Mouse (Mus musculus): ENCODE measurements around the gene Bmpr2.

Gene Bmpr2

DNA sequence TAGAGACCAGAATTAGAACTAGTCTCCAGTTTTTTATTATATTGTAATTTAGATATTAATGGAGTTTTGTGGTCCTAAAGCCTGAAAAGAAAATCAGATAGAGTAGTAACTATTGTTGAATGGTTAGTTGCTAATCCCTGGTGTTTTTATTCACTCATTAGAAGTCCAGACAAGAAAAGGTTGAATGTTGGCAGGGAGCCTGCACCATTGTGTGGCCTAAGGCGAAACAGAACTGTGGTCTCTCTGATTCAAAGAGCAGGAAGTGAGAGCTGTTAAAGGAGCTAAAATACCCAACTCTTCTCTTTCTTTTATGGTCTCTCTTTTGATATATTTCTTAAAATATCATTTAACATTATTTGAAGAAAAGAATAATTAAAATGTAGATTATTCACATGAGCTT is 32.1 kb downstream of the Bmpr2 start:
- DNase-seq (ENCODE audit: extremely low read depth, low read depth, low spot score), result no peak

DNA sequence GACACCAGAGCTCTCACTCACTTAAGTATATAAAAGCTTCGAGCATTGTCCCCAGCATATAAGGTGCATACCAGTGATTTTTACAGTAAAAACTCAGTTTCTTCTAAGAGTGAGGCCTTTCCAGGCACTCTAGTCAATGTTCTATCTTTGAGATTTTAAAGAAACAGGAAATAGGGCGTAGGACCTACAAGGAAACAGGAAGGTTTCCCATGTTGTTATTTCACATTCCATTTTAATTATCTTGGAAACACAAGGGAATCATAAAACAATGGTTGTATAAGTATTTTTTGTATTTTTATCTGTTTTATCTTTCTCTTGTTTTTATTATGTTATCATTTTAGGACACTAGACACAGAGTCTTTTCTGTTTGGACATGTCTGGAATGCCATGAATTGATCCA is 34.7 kb downstream of the Bmpr2 start:
- DNase-seq (ENCODE audit: extremely low read depth, low read depth, low spot score), result no peak

DNA sequence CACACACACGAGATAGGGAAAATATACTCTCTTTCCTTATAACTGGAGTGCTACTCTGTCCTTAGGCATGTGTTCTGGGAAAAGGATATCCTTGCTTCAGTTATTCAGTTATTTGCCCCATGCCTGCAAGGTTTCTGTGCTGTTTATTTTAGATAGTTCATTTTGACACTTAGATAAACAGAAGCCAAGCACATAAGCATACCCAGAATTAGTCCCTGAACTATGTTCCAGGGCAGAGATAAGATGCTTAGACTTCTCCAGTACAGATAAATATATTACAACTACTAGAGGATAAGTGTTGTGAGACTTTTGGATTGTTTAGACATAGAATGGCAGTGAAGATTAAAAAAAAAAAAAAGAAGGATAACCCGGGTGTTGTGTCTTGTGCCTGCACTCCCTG is 41.2 kb downstream of the Bmpr2 start:
- DNase-seq (ENCODE audit: extremely low read depth, low read depth, low spot score), result no peak

DNA sequence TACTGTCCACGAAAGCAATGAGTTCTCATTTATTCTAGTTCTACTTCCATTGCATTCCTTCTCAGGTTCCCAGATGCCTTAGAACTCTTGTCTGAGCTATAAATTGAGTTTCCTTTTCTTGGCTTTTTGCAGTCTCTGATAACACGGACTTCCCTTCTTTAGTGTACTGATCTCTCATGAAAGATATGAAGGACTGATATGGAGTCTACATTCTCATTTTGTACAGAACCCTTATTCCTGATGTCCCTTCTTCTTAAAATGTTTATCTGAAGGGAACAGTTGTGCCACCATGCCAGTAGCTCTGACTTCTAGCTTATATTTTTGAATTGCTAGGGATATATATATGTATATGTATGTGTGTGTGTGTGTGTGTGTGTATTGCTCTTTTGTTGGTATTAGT is 46.7 kb downstream of the Bmpr2 start:
- DNase-seq (ENCODE audit: extremely low read depth, low read depth, low spot score), result no peak

DNA sequence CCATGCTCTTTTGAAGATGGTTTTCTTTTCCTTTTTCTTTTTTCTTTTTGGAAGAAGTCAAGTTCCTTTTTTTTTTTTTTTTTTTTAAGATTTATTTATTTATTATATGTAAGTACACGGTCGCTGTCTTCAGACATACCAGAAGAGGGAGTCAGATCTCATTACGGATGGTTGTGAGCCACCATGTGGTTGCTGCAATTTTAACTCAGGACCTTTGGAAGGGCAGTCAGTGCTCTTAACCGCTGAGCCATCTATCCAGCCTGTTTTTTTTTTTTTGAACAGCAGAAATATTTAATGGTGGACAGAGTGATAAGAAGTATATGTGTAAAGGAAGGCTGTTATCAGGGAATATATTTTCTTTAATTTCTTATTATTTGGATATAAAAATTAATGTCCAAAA is 49.6 kb downstream of the Bmpr2 start:
- DNase-seq (ENCODE audit: extremely low read depth, low read depth, low spot score), result no peak

DNA sequence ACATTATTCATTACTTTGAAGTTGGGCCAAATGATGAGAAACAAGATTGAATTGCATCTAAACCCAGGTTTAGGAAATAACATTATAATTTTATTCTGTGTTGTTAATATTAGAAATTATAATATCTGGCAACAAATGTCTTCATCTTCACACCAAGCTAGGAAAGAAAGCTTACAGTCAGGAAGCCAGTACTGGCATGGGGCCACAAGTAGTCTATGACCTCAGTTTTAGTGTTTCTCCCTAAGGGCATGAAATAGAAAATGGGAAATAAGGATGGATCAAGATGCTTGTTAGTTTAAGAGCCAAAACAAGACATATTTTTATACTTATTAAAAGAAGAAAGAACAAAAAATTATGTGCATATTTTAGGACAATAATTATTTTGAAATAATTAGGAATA is 62.2 kb downstream of the Bmpr2 start:
- no peak for DNase-seq (ENCODE audit: extremely low read depth, low read depth, low spot score)

DNA sequence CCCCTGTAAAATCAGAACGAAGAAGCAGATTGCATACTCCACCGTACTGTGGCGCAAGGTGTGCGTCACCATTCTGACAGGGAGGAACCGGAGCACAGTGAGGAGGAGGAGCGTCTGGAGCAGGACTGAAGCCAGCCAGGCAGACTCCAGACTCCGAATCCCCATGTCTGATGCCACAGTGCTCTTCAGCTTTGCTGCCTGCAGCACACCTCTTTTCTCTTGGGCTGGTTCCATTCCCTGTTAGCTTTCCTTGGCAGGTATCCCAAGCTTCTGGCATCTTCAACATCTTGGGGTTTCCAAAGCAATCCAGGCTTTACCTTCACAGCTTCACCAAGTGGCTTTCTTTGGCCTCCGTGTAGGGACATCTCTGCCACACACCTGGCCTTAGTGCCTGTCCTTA is 63.4 kb downstream of the Bmpr2 start:
- DNase-seq (ENCODE audit: extremely low read depth, low read depth, low spot score), result peak; percentile 70

DNA sequence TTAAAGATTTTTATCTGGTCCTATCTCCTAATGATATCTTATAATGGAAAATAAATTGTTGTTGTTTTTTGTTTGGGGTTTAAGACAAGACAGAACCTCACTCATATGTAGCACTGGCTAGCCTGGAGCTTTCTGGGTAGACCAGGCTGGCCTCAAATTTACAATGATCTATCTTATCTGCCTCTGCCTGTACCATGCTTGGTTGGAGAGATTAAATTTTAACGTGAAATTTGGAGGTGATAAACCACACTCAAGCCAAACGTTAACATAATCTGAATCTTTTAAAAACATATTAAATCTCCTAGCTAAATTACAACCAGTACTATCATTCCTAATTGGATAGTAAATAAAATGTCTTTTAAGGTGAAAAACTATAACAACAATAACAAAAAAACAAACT is 66.2 kb downstream of the Bmpr2 start:
- DNase-seq (ENCODE audit: extremely low read depth, low read depth, low spot score), result no peak

DNA sequence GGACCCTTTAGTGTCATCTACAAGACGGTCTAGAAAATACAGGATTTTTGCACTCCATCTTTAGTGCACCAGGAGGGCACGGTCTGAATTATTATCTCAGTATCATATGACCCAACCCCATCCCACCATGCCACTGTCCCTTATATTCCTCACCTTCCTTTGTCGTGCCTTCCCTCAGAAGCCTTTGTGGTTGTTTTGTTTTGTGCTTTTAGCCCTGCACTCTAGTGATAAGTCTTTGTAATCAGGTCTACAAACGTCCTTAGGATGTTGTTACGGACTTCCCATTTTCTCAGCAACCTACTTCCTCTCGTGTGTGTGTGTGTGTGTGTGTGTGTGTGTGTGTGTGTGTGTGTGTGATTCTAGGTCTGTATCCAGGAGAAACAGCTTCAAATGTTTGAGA is 67.0 kb downstream of the Bmpr2 start:
- DNase-seq (ENCODE audit: extremely low read depth, low read depth, low spot score), result no peak

DNA sequence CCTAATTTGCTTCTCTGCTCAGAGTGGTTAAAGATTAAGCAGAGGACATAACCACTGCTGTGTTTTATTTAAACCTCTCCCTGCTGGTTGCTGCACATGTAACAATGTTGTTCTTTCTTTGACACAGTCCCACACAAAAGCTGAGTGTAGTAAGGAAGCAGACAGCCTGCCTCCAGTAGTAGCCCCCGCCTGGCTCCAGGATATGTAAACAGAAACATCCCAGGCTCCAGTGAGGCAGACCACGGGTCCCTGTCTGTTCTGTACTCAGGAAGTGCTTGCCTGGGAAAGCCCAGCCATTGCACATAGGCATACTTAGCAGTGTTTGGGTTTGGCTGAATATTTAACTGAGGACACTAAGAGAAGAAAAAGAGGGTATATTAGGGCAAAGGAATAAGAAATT is 70.5 kb downstream of the Bmpr2 start:
- DNase-seq (ENCODE audit: extremely low read depth, low read depth, low spot score), result no peak

DNA sequence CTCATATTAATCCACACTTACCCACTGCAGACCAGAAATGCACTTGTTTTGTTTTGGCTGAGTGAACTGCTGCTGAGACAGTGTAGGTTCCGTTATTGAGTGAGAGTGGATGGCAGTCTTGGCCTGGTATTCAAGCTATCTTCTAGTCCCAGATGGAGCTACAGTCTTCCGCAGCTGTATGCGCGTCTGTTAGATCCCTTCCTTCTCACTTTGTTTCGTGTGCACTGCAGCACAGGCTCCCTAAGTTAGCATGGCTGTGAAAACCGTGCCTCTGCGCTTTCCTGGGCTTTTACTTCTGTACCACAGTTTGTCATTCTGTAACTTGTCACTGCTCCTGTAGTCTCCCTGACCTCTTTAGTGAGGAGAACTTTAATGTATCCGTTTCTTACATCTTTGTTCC is 85.1 kb downstream of the Bmpr2 start:
- DNase-seq (ENCODE audit: extremely low read depth, low read depth, low spot score), result no peak

DNA sequence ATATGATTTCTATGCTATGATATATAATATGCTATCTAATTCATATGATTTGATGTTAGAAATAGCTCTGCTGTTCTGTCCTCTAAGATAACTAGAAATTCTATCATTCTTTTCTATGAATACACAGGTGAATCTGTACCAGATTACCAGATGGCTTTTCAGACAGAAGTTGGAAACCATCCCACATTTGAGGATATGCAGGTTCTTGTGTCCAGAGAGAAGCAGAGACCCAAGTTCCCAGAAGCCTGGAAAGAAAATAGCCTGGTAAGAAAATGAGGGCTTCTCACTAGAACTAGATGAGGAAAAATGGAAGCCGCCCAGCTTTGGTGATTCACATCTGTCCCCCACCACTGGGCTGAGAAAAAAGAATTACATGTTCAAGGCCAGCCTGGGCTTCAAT is 95.8 kb downstream of the Bmpr2 start:
- no peak for DNase-seq (ENCODE audit: extremely low read depth, low read depth, low spot score)

DNA sequence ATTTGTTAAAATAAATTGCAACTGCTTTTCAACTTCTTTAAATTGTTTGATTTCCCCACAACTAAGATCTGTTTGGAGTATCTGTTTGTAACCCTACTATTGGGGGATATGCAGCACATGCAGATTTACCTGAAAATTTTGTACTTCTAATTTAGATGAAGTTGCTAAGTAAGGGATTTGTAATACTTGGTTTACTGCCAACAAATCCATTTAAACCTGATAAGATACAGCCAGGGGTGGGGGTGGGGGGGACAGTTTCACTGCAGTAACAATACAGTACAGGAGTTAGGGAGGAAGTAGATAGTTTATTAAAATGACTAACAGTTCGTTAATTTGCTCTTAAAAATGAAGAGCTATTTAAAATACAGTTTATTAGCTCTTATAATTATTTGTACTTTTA is 98.9 kb downstream of the Bmpr2 start:
- DNase-seq (ENCODE audit: extremely low read depth, low read depth, low spot score), result no peak

DNA sequence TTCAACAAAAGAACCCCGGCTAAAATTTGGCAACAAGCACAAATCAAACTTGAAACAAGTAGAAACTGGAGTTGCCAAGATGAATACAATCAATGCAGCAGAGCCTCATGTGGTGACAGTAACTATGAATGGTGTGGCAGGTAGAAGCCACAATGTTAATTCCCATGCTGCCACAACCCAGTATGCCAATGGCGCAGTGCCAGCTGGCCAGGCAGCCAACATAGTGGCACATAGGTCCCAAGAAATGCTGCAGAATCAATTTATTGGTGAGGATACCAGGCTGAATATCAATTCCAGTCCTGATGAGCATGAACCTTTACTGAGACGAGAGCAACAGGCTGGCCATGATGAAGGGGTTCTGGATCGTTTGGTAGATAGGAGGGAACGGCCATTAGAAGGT is 104.8 kb downstream of the Bmpr2 start:
- no peak for DNase-seq (ENCODE audit: extremely low read depth, low read depth, low spot score)

DNA sequence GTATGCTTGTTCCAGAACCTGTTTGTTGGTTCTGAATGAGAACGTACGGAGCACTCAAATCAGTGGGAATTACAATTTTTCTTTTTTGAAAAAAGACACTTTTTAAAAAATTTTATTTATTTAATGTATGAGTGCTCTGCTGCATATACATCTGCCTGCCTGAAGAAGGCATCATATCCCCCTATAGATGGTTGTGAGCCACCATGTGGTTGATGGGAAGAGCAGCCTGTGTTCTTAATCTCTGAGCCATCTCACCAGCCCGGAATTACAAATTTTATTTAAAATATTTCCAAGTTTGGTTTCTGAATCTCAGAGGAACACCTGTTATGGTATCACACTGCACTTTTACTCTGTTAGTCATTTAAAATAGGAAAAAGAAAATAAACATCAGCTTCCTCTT is 110.8 kb downstream of the Bmpr2 start:
- DNase-seq (ENCODE audit: extremely low read depth, low read depth, low spot score), result no peak

DNA sequence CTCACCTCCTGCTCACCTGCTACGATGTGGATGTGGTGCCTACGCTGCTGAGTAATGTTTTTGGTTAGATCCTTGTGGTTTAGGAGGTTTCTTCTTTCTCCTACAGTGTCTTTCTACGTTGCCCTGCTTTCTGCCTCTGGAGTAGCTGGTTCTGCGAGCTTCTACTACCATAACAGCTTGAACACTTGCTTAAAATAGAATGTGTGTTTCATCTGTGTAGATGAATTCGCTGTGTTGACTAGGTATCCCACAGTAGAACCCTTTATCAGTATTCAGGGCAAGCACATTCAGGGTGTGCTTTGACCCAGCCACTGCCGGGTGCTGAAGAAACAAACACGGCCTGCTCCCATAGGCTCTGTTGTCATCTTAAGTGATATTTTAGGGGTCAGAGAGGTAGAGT is 114.9 kb downstream of the Bmpr2 start:
- DNase-seq (ENCODE audit: extremely low read depth, low read depth, low spot score), result no peak

DNA sequence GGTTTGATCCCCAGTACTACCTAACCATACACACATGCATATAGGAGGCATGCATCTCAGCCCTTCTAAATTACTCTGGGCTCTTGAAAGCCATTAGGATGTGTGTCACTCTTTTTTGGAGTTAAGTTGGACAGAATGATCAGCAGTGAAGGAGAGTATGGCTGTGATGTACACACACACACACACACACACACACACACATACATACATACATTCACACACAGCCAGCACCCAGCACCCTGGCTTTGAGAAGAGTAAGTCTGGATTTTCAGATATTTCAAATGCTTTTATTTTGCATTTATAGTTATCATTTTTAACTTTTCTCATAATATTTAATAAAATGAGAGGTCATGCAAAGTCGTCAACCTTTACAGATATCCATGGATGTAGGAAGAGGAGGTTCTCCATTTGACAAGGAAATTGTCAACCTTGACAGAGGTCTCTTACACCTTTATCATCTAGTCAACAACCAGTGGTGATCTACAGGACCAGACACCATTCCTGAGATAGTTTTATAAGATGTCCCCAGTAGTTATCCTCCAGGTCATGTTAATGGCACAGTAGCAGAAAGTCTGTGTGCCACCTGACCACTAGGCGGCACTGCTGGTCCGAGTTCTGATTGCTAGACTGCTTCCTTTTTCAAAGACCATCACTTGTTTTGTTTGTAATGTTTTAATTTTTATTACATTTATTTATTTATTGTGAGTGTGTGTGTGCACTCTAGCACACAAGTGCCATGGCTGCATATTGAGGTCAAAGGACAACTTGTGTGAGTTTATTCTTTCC is 120.3 kb downstream of the Bmpr2 start:
- no peak for DNase-seq (ENCODE audit: extremely low read depth, low read depth, low spot score)

DNA sequence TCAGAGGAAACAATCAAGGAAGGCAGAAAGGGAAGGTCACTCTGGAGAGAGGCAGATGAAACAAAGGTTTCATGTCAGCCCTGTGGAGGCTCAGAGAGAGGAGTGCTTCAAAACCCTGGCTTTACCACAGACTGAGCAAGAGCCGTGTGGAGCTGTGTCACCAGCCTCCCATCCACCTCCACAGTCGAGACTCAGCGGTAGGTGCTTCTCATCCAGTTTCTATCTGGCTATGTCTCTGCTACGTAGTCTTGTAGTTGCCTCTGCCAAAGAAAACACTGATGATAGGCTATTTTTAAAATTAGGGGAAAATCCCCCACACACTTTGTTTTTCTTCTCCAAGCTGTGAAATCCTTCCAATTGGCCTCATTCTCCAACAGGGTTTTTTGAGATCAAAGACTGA is 123.7 kb downstream of the Bmpr2 start:
- DNase-seq (ENCODE audit: extremely low read depth, low read depth, low spot score), result no peak

DNA sequence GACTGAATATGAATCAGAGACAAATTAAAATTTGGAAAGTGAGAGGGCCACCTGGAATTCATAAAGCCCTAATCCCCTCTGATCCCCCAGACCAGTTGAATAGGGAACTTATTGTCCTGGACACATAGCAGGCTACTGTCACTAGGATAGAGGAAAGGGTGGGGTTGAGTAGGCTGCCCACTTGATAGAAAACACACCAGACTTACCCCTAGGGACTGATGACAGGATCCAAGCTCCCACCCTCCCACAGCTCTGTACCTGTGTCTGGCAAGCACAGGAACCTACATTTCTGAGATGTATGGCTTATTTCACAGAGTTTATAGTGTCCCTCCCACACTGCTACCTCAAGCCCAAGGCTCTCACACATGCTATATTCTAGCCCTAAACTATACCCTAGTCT is 124.8 kb downstream of the Bmpr2 start:
- no peak for DNase-seq (ENCODE audit: extremely low read depth, low read depth, low spot score)

DNA sequence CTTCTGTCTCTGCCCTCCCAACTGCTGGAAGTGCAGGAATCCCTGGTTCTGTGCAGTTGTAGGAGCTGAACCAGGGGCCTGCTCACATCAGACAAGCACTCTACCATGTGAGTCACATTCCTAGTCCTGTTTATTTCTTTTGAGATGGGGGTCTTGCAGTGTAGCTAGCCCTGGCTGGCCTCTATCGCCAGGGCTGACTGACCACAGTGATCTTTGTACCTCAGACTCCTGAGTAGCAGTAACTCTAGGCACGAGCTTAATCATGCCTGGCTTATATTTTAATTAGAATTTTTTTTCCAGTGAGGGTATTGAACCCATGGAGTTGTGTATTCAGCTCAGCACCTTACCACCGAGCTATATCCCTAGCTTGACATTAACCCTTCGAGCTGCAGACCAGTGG is 128.0 kb downstream of the Bmpr2 start:
- no peak for DNase-seq (ENCODE audit: extremely low read depth, low read depth, low spot score)

DNA sequence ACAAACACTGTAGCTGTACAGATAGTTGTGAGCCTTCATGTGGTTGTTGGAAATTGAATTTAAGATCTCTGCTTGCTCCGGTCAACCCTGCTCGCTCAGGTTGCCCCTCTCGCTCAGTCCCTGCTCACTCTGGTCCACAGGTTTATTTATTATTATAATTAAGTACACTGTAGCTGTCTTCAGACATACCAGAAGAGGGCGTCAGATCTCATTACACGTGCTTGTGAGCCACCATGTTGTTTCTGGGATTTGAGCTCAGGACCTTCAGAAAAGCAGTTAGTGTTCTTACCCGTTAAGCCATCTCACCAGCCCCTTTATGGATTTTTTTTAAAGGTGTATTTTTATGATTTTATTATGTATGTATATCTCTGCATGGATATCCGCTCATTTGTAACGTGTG is 129.6 kb downstream of the Bmpr2 start:
- DNase-seq (ENCODE audit: extremely low read depth, low read depth, low spot score), result no peak

DNA sequence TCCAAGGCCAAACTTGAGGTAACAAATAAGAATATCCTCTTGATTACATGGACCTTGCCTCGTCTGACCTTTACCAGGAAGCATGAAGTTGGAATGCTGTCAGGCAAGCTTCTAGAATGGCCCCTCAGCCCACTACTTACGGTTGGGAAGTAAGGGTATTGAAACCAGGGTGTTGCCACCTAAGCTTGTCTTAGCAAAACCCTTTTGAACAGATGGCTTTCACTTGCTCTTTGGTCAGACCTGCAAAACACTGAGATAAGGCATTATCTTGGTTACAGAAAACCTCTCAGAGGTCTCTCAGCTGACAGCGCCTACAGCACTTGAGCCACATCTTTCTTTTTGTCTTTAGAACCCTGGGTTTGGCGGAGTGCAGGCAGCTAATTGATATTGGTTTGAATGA is 130.8 kb downstream of the Bmpr2 start:
- no peak for DNase-seq (ENCODE audit: extremely low read depth, low read depth, low spot score)

DNA sequence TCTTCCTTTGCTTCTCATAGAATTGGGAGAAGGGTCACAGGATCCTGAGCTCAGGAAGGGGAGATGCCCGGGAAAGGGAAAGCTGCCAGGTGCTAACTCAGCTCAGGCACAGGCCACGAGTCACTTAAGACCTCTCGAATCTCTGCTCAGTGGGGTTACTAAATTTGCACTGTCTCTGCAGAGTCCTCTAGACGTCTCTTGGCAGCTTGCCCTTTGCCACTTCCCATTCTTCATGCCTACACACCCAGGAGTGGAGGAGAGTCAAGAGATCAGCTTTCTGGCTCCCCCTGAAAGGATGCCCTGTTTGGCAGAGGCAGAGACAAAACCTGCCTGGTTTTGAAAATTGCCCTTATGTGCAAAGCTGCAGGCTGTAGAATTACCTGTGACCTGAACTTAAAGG is 132.3 kb downstream of the Bmpr2 start:
- DNase-seq (ENCODE audit: extremely low read depth, low read depth, low spot score), result no peak

Measured in fat pad, adult 2 months (tissue).